Mouse (Mus musculus): ENCODE results near the gene Orc3. TPM values are rescaled to one million over a fixed set of nuclear protein-coding genes. Genes with fewer than 3 reads are reported as not detected.
A peak's percentile ranks its signal among the peaks of the same experiment; 100 is the strongest.

Gene Orc3
- total and polyA plus RNA-seq, 3 experiments: 65.7 to 156 (median 86.7) TPM

DNA sequence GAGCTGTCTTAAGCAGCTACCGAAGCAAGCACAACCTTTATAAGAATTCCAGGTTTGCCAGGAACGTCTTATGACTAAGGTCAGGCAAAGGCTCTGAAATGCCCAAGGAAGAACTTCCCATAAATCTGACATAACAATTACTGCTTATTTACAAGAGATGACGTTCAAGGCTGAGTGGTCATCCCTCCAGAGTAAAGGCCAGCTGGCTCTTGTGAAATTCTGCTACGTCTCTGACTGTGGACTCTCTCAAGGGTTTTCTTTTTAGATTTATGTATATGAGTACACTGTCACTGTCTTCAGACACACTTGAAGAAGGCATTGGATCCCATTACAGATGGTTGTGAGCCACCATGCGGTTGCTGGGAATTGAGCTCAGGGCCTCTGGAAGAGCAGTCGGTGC is 11.7 kb upstream of the Orc3 start:
- in situ Hi-C loops (cut with MboI; ENCODE audit: low pct_ligation_motif_present, low pct_unique_long_range_greater_than_20kb, low sequenced_read_pairs): no loop called here
- no peak for TF ChIP-seq ZC3H11A (IDR thresholded peaks at IDR 0.05; ENCODE audit: low read depth, low read length)
- no peak for TF ChIP-seq RAD21 (IDR thresholded peaks at IDR 0.05; ENCODE audit: low read depth, low read length)
- no peak for TF ChIP-seq RCOR1 (conservative IDR thresholded peaks at IDR 0.05; ENCODE audit: low read depth, low read length)
- TF ChIP-seq NRF1 (IDR thresholded peaks at IDR 0.05; ENCODE audit: low read depth, low read length): no peak
- TF ChIP-seq CHD2 (IDR thresholded peaks at IDR 0.05; ENCODE audit: low read length): no peak
- no peak for TF ChIP-seq USF2 (conservative IDR thresholded peaks at IDR 0.05; ENCODE audit: low read depth, low read length)
- Histone ChIP-seq H3K79me2 (replicated peaks; ENCODE audit: control insufficient read depth, extremely low read depth, insufficient read depth, poor library complexity, severe bottlenecking) (no peaks in the 10 kb centered on the region), H3K4me2 (ENCODE audit: insufficient read depth, low read depth, poor library complexity, severe bottlenecking) (no peak overlapping the region), H3K27ac (ENCODE audit: insufficient read depth, low read depth) (no peak overlapping the region), H3K9ac (ENCODE audit: insufficient read depth, low read depth) (no peak overlapping the region), H3K27me3 (replicated peaks) (no peaks in the 10 kb centered on the region), H3K4me3 (replicated peaks in 1 of 3; ENCODE audit: low read depth in 2 of 3, low read length in 2 of 3, poor library complexity in 1 of 3) (no peak overlapping the region), H3K36me3 (replicated peaks in 1 of 2; ENCODE audit: control insufficient read depth in 1 of 2, insufficient read depth in 1 of 2, low read length in 1 of 2) (peaks cover 38 to 80% of the 10 kb centered on the region in 2 experiments), H3K4me1 (ENCODE audit: control insufficient read depth in 1 of 2, insufficient read depth in 2 of 2) (no peaks in the 10 kb centered on the region), H3K9me3 (replicated peaks; ENCODE audit: low read length) (no peaks in the 10 kb centered on the region)
- no peak for DNase-seq (ENCODE audit: extremely low read depth)
- dilution Hi-C loops (cut with MboI; ENCODE audit: extremely low pct_ligation_motif_present, extremely low pct_unique_long_range_greater_than_20kb, low sequenced_read_pairs): no loop called here

DNA sequence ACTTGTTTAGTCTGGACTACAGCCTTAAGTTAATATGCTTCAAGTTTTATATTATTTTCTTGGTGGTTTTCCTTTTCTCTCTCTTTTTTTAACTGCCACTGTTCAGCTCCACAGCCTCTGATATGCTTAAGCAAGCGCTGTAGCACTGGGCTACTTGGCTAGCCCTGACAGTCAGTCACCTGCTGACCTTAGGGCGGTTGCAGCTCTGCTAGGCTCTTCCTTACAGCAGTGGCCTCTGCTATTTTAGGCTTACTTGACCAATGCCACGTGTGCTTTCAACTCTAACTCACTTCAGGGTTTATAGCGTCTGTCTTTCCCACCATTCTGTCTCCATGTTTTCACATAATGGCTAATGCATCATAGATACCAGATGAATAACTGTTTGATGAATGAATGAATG is 10.8 kb upstream of the Orc3 start:
- Histone ChIP-seq H3K9me3 (replicated peaks; ENCODE audit: low read length) (no peaks in the 10 kb centered on the region), H3K4me2 (ENCODE audit: insufficient read depth, low read depth, poor library complexity, severe bottlenecking) (no peak overlapping the region), H3K79me2 (replicated peaks; ENCODE audit: control insufficient read depth, extremely low read depth, insufficient read depth, poor library complexity, severe bottlenecking) (no peaks in the 10 kb centered on the region), H3K4me3 (replicated peaks in 1 of 3; ENCODE audit: low read depth in 2 of 3, low read length in 2 of 3, poor library complexity in 1 of 3) (no peak overlapping the region), H3K9ac (ENCODE audit: insufficient read depth, low read depth) (no peak overlapping the region), H3K4me1 (ENCODE audit: control insufficient read depth in 1 of 2, insufficient read depth in 2 of 2) (no peaks in the 10 kb centered on the region), H3K36me3 (replicated peaks in 1 of 2; ENCODE audit: control insufficient read depth in 1 of 2, insufficient read depth in 1 of 2, low read length in 1 of 2) (peaks cover 33 to 79% of the 10 kb centered on the region in 2 experiments), H3K27me3 (replicated peaks) (no peaks in the 10 kb centered on the region), H3K27ac (ENCODE audit: insufficient read depth, low read depth) (no peak overlapping the region)
- dilution Hi-C loops (cut with MboI; ENCODE audit: extremely low pct_ligation_motif_present, extremely low pct_unique_long_range_greater_than_20kb, low sequenced_read_pairs) (no loop called here), in situ Hi-C loops (cut with MboI; ENCODE audit: low pct_ligation_motif_present, low pct_unique_long_range_greater_than_20kb, low sequenced_read_pairs) (no loop called here)
- TF ChIP-seq USF1 (IDR thresholded peaks at IDR 0.05; ENCODE audit: low read depth, low read length): no peak
- TF ChIP-seq BHLHE40 (IDR thresholded peaks at IDR 0.05; ENCODE audit: low read depth, low read length): no peak
- TF ChIP-seq RCOR1 (conservative IDR thresholded peaks at IDR 0.05; ENCODE audit: low read depth, low read length): no peak
- no peak for TF ChIP-seq ZC3H11A (IDR thresholded peaks at IDR 0.05; ENCODE audit: low read depth, low read length)
- TF ChIP-seq UBTF (IDR thresholded peaks at IDR 0.05; ENCODE audit: low read depth, low read length): no peak
- no peak for TF ChIP-seq PAX5 (IDR thresholded peaks at IDR 0.05; ENCODE audit: low read length)
- no peak for DNase-seq (ENCODE audit: extremely low read depth)

DNA sequence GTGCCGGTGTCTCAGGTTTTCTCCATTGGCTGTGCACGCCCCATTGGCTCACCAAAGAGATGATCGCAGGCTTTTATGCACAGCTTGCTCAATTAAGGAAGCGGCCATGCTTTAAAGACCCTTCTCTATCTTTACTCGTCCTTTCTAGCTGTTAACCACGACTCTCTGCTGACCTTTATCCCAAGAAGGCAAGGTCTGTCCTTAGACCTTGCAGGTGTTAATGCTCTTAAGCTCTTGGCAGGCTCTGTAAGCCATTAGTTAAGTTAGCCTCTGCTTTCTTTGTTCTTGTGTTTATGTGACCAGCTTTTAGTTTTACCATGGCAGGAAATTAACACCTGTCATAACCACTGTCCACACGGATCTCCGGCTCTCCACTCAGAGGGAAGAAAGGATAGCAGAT is 1.4 kb upstream of the Orc3 start:
- H3K4me1 ChIP-seq (ENCODE audit: control insufficient read depth in 1 of 2, insufficient read depth in 2 of 2): peaks cover 0 to 37% of the 10 kb centered on the region in 2 experiments; a peak in 2 of 4 replicates
- no peaks in the 10 kb centered on the region for H3K27me3 ChIP-seq (replicated peaks)
- no peak overlapping the region for H3K27ac ChIP-seq (ENCODE audit: insufficient read depth, low read depth)
- peak overlapping the region; percentile 81 for H3K4me2 ChIP-seq (ENCODE audit: insufficient read depth, low read depth, poor library complexity, severe bottlenecking)
- H3K4me3 ChIP-seq (replicated peaks in 1 of 3; ENCODE audit: low read depth in 2 of 3, low read length in 2 of 3, poor library complexity in 1 of 3): peak overlapping the region; percentile 89 to 100 (median 90)
- no peak for DNase-seq (ENCODE audit: extremely low read depth)
- peak overlapping the region; percentile 92; the same call in 1 of the 2 replicates for H3K9ac ChIP-seq (ENCODE audit: insufficient read depth, low read depth)
- in situ Hi-C loops (cut with MboI; ENCODE audit: low pct_ligation_motif_present, low pct_unique_long_range_greater_than_20kb, low sequenced_read_pairs): no loop called here
- H3K36me3 ChIP-seq (replicated peaks in 1 of 2; ENCODE audit: control insufficient read depth in 1 of 2, insufficient read depth in 1 of 2, low read length in 1 of 2): peaks cover 3 to 29% of the 10 kb centered on the region in 2 experiments
- H3K9me3 ChIP-seq (replicated peaks; ENCODE audit: low read length): no peaks in the 10 kb centered on the region
- peaks cover 50% of the 10 kb centered on the region for H3K79me2 ChIP-seq (replicated peaks; ENCODE audit: control insufficient read depth, extremely low read depth, insufficient read depth, poor library complexity, severe bottlenecking)
- dilution Hi-C loops (cut with MboI; ENCODE audit: extremely low pct_ligation_motif_present, extremely low pct_unique_long_range_greater_than_20kb, low sequenced_read_pairs): no loop called here
- TF ChIP-seq NELFE (IDR thresholded peaks at IDR 0.05; ENCODE audit: low read depth, low read length) (no peak), ZMIZ1 (IDR thresholded peaks at IDR 0.05; ENCODE audit: low read depth, low read length) (no peak), KAT2A (IDR thresholded peaks at IDR 0.05; ENCODE audit: insufficient replicate concordance, low read length) (no peak), CHD1 (IDR thresholded peaks at IDR 0.05; ENCODE audit: low read depth, low read length) (no peak), ETS1 (conservative IDR thresholded peaks at IDR 0.05; ENCODE audit: low read depth, low read length) (no peak)

Data from CH12.LX (cell line).